Mouse (Mus musculus) erythroblast, adult 5-6 weeks (primary cell): Measurements from ENCODE around the gene Myh10. TPM values are rescaled to one million over a fixed set of nuclear protein-coding genes. Genes with fewer than 3 reads are reported as not detected.
A peak's percentile ranks its signal among the peaks of the same experiment; 100 is the strongest.

Experiments used
- ATAC-seq: replicated peaks from 2 replicates; pipeline ENCODE4 v1.8.0; 2016; ENCODE audit warnings: moderate number of reproducible peaks, mild to moderate bottlenecking, moderate TSS enrichment, inconsistent platforms; ENCODE audit not compliant: poor library complexity, low FRiP score, severe bottlenecking
- total RNA-seq, 2 experiments: library from RNA; stranded (forward) in 1 of 2; stranded (reverse) in 1 of 2; fragments of 150-400 nt in 1 of 2; fragments of 200-764, 138-1000 nt in 1 of 2; gene quantifications; 2 replicates each; pipeline versions ENCODE4 v1.2.3 to v1.2.4; 2015 to 2017; ENCODE audit warnings: low replicate concordance in 2 of 2

Gene Myh10
- total RNA-seq (2015; ENCODE audit: low replicate concordance): 45.0 and 47.9 TPM in 2 replicates
- 56.5 and 72.2 TPM in 2 replicates for total RNA-seq (2017; ENCODE audit: low replicate concordance)

DNA sequence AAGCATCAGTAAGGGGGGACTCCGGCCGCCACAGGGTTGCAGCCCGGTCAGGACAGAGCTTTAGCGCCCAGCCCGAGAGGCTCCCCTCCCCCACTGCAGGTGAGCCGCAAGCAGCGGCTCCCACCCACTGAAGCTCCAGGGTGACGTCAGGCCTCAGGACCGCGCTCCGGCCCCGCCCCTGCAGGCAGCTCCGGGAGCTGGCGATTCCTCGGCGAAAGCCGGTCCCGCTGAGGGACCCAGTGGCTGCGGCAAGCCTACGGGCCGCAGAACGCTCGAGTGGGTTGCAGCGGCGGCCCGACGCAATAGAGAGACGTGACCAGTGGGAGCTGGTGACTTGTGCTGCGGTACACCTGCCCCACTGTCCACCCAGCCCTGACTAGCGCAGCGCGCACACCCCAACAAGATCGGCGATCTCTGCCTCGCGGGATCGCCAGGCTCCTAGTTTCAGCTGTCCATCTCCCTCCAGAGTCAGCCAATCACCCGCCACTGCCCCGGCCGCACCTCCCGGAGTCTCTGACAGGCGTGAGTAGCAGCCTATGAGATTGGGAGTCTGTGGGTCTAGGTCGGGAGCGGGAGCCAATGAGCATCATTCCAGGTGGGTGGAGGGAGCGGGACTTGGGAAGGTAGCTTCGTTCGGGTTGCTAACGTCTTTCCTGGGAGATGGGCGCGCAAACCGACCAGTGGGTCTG lies at the start of gene Myh10:
Gene Myh10, plus strand, starts transcription at position 239 of the 689 bp plus-strand sequence.
- peak; percentile 96 for ATAC-seq

DNA sequence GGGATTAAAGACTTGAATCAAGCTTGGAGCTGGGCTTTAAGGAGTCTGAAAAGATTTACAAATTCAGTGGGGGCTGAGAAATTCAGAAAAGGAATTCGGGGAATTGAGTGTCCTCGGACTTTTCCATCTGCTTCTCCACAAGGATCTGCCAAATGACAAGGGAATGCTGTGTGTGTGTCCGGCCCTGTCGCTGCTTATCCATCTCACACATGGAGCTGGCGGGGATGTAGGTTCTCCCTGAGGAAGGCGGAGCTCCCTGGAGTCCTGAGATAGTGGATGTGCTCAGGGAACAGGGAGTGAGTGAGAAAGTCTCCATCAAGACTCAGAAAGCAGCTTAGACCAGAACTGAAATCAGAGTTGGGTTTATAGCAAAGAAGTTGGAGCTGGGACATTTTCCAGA lies 46.6 kb upstream of the Myh10 start:
- no peak for ATAC-seq

DNA sequence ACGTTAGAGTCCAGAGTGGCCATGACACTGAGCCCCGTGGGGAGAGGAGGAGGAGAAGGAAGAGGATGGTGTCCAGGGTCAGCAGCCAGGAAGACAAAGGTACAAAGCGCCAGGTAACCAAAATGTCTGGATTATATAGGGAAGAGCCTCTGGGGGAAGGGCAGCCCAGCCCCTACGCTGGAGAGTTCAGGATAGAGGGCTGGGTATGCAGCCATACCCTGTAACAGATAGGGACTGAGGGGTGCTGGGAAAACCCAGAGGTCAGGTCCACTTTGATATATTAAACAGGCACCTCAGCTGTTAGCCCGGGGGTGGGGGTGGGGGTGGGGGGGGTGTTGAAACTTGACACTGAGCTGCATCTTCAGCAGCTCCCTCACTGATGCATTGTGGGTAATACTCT lies 43.6 kb upstream of the Myh10 start:
- no peak for ATAC-seq

DNA sequence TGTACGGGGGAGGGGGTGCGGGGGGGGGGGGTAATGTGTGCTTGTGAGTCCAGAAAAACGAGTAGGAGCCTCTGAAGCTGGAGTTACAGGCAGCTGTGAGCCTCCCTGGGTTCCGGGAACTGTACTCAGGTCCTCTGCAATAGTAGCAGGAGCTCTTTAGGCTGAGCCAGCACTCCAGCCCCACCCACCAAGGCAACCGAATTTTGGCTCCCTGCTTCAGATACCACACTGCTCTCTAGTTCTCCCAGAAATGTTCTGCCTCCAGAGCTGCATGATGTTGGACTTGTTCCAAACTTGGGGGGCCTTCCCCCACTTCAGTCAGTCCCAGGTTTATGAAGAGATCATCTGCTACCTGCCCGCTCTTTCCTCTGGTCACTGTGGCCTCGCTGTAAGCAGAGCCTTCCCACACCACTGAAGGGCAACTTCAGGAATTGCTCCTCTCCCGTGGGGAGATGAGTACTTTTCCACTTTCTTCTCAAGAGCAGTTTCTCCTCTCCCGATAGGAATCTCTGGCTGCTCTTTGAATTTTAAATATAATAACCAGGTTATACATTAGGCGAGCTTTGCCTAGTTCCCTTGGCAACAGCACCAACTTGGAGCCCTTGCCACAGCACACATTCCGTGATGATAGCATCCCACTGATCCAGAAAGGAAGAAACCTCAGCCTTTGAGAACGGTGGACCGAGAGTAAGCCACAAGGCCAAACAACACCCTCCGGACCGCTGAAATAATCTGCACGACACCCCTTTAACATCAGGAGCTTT lies 42.8 kb upstream of the Myh10 start:
- ATAC-seq: no peak

DNA sequence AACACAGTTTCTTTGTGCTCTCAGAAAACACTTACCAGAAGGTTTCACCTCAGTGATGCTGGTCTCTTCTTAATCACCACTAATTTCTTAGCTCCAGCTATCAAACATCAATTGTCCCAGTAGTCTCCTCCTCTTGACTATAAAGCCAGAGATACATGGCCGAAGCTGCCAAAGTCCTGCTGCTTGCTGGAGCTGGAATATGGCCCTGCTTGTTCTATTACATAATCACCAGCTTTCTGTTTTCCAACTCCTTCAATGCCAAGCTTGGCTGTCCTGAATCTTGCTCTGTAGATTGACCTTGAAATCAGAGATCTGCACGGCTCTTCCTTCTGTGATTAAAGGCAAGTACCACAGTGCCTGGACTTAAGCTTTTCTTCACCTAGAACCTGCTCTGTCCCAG lies 39.8 kb upstream of the Myh10 start:
- no peak for ATAC-seq

DNA sequence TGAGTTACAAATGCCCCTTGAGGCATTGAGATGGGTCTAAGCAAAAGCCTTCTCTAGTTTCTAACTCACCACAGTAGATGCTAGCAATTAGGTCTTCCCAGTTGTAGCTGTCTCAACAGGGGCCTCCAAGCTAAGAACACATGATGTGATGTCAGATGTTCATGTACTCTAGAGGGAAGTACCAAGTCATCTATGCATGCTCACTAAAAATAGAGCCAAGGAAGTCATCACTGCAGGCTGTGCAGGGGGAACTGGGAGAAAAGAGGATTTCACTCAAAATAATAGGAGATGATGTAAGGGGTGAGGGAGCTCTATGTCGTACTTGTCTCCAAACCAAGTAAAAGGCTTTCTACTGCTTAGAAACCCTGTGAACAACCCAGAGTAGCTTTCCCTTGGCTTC lies 35.8 kb upstream of the Myh10 start:
- no peak for ATAC-seq

DNA sequence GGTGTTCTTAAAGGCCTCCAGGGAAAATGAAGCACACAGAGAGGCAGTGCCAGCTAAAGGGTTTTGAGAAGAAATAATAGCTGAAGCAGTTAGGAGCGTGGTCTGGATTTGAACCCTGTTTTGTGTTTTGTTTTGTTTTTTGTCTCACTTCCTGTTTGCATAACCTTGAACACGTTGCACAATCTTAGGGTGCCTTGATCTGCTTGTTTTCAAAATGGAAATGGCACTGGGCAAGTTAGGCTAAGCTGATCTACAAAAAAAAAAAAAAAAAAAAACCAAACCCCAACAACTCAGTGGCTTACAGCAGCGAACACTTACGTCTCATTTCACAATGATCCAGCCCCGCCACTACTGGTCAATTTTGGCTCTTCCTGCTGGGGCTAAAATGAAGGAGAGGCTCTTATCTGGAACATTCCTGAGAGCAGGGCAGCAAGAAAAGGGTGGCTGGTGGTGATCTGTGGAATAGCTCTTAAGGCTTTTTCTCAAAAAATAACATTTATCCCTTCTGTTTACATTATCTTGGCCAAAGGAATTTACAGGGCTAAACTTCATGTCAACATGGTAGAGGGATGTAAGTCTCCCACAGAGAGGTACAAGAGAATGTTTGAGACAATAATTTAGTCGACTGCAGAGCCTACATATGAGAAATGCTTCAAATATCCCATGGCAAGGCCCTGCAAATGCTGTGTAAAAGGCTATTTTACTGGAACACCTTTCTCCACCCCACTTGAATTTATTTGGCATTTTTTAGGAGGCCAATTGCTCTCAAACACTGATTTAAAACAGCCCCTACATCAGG lies 34.3 kb upstream of the Myh10 start:
- ATAC-seq: no peak

DNA sequence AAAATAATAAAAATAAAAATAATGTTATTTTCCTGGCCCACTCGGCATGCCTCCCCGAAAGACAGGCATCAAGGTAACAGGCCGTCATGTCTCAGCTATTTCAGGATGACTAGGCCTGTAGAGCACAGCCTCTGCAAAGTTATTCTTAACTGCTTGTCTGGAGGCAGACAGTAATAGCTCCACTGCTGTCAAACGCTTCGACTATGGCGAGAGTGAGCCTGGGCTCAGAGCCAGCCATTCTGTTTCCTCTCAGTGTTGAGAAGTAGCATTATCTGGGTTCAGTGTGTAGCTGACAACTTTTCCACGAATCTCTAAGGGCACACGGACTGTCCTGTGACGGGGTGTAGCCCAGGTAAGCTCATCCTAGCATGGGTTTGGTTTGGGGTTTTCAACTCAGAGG lies 33.5 kb upstream of the Myh10 start:
- no peak for ATAC-seq

DNA sequence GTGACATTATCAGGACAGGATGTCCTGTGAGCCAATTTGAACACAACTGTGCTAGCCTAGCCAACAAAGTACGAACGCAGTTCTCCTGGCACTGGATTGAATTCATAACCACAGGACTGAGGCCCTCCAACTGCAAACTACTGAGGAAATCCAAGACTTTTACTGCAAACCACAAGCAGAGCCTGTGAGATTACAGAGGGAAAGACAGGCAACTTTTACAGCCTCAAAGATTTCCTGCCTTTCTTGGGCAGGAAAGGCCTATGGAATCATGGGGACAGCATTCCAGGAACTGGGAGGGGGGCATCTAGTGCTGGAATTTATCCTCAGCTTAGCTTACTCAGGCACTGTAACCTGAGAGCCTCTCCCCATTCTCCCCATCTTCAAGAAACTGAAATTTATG lies 26.0 kb upstream of the Myh10 start:
- ATAC-seq: no peak

DNA sequence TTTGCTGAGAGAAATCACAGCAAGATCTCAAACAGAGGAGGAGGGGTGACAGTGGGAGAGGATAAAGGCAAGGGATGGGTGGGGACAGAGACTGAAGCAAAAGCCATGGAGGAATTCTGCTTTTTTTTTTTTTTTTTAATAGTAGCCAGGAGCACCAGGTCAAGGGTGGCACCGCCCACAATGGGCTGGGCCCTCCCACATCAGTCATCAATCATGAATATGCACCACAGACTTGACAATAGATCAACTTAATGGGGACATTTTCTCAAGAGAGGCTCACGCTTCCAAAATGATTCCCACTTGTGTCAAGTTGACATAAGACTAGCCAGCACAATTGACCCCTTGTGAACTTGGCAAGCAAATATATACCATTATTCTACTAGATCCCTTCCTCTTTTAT lies 25.1 kb upstream of the Myh10 start:
- ATAC-seq: no peak

DNA sequence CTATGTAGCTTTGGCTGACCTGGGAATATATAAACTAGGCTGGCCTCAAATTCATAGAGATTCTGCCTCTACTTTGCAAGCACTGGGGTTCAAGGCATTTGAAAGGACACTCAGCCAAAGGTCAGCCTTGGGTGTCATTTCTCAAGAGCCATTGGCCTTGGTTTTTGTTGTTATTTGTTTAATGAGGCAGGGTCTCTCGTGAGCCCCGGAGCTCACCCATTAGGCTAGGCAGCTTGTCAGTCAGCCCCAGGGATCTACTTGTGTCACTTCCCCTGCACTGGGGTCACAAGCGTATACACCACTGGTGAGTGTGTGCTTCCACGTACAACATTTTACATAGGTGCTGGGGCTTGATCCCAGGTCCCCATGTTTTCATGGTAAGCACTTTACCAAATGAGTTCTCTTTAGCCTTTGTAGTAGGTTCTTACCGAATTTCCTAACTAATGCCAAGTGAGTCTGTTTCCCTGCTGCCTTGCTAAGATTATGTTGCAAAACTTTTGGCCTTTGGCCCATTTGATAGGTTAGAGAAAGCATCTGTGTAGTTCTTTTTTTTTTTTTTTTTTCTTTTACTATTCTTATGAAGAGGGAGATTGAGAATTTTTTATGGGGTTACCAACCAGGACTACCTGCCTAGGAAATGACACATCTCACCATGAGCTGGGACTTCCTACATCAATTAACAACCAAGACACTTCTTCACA lies 18.9 kb upstream of the Myh10 start:
- ATAC-seq: no peak

DNA sequence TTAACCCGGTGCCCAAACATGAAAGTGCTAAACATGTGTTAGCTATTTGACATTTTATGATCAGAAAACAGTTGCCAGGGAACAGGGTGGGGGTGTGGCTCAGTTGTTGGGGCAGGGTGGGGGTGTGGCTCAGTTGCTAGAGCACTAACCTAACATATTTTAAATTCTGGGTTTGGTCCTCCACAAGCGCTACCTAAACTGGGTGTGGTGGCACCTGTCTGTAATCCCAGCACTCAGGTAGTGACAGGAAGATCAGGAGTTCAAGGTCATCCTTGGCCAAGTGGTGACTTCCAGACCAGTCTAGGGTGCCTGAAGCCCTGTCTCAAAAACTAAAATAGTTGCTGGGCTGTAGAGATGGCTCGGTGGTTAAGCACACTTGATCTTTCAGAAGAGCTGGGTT lies 17.3 kb upstream of the Myh10 start:
- ATAC-seq: no peak

DNA sequence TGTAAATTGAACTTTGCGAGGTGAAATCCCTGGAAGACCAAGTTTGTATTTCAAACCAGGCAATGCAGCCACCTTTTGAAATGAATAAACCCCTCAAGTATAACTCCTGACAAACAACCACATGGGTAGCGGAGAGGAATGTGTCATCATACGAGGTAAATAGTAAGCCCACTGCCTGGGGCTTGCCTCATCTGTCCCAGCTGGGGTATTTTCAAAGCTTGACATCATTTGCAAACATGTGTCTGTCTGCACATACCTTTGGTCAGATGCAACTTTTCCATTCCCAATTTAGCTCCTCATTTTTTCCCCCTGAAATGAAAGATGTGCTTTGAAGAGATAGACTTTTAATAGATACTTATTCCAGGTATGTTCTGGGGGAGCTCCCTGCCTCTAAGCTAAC lies 16.7 kb upstream of the Myh10 start:
- no peak for ATAC-seq

DNA sequence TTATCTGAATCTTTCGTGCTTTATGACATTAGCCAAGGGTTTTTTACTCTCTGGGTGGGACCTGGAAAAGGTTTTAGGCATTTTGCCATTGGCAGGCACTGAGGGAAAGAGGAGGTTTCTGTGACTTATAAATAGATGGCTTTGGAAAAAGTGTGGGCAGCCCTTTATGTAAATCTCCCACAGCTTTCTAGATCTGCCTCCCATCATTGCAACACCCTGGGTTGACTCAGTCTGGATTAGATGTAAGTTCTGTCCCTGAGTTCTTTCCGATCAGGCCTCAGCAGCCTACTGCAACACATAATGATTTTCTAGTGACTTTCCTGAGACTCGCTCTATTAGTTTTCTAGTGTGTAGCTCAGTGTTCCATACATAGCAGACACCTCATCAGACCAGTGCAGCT lies 16.1 kb upstream of the Myh10 start:
- no peak for ATAC-seq

DNA sequence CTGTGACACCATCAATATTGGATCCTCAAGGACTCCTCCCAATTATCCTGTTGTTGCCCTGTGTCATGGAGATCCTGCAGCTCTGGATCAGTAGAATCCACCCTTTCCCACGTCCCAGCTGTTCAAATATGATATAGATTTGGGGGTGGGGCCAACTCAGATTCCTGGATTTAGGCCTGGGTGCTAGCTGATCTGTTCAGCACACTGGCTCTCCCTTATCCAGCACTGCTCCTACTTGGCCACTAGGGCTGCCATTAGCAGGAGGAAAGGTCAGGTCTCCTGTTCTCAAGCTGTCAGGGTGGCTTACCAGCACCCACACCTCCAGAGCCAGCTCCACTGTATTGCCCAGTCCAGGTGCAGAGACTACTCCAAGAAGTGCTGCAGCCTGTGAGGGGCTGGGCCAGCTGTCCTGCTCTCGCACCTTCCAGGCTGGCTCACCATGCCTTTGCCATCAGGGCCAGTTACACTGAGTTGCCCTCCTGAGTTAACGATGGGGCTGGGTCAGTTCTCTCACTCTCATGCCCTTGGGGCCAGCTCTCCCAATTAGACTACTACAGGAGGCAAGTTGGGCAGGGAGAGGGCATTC lies 10.0 kb upstream of the Myh10 start:
- ATAC-seq: peak; percentile 63

DNA sequence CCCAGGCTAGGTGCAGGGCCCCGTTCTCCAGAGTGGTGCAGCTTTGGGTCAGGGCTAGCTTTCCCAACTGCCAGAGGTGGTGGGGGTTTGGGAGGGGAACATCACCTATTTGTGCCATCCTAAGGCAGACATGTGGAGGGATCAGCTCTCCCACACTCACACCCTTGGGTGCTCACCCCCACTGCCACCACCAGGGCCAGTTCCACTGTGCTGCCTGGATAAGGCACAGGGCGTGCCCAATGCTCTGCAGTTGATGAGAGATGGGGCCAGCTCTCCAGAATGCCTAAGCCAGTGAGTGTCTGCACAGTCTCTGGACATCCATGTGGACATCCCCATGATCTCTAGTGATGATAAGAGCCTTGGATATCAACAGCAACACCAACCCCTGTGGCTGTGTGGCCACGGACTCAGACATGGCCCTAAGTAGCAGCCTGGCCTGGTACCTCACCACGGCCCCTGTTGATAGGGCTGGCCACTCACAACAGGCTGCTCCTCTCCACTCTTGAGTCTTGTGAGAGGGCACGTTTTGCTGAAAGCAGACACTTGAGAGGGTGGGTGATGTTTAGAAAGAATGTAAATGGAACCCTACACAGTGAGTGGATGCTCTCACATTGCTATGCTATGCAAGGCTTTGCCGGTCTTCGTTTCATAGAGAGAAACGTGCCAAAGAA lies 9.1 kb upstream of the Myh10 start:
- ATAC-seq: peak; percentile 96

DNA sequence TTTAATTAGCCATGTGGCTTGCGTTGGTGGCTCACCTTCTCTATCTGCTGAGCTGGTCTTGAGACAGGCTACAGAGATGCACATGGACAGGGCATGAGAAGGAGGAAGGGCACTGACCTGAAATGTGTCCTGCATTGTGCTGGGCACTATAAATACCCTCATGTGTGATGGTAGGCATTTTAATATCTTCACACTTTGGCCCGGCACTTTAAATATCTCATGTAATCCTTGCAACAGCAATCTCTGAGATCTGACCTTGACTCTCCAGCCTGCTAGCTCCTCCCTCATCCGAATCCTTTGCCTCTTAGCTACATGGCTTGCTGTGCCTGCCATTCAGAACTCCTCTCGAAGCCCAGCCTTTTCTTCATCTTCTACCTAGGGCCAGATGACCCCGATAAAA lies 5.4 kb upstream of the Myh10 start:
- ATAC-seq: no peak

DNA sequence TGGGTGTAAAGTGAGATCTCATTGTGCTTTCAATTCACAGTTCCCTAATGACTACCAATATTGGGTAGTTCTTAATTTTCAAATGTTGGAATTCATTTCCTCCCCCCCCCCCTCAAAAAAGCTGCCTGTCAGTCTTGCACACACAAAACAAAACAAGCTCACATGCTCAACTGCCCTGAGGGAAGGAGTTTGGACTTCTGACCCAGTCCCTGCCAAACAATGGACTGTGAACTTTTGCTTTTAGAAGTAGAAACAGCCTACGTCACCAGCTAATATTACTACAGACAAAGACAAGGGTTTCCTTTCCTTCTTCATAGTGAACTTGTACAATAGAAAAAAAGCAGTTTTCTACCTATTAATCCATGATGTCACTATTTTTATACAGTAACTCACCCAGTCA lies 2.1 kb upstream of the Myh10 start:
- no peak for ATAC-seq

DNA sequence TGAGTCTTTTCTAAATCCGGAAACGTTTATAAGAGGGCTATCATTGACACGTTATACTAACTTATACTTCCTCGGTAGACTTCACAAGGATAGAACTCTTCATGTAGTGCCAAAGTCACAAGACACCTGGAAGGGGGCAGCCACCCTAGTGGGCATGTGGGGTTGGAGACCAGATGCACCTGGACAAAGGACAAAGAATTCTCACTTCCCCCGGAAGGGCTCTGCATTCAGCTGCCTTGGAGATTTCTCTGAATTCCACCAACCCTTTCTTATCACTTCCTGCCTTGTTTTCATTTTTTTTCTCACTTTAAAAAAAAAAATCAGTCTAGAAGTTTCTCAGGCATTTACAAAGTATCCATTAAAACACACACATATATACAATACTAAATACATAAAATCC lies 894 bp upstream of the Myh10 start:
- ATAC-seq: no peak
